Mouse (Mus musculus) cerebellum, adult 2 months (tissue): ENCODE data around the gene Vegfa. TPM values are rescaled to one million over a fixed set of nuclear protein-coding genes. Genes with fewer than 3 reads are reported as not detected.

Experiments
- DNase-seq, 2 experiments: peaks; one replicate each; pipeline ENCODE4 v3.0.0; 2021
- H3K27ac ChIP-seq: fragments of 200-500 bp; 2 replicates; pipeline ENCODE4 v1.5.1; 2012; ENCODE audit warnings: low read length, control low read depth, inconsistent platforms; ENCODE audit not compliant: insufficient read depth
- H3K27me3 ChIP-seq: fragments of 200-500 bp; 2 replicates; pipeline ENCODE4 v1.6.1; 2012; ENCODE audit warnings: inconsistent platforms, mild to moderate bottlenecking, low read length, moderate library complexity; ENCODE audit not compliant: control insufficient read depth, insufficient read depth
- H3K4me1 ChIP-seq: fragments of 200-500 bp; 2 replicates; pipeline ENCODE4 v1.6.1; 2011; ENCODE audit warnings: low read length; ENCODE audit not compliant: control insufficient read depth, insufficient read depth
- H3K4me3 ChIP-seq: fragments of 200-500 bp; replicated peaks from 2 replicates; pipeline ENCODE3; 2011; ENCODE audit warnings: mild to moderate bottlenecking, low read depth, low read length, control low read depth; ENCODE audit not compliant: insufficient read depth
- CTCF ChIP-seq: fragments of 200-500 bp; IDR thresholded peaks from 2 replicates; pipeline ENCODE4 v1.5.1; 2011; ENCODE audit warnings: low read depth, mild to moderate bottlenecking, control low read depth, low read length, moderate library complexity, borderline replicate concordance; ENCODE audit not compliant: insufficient read depth
- POLR2A ChIP-seq: fragments of 200-500 bp; IDR thresholded peaks from 2 replicates; pipeline ENCODE4 v1.6.1; 2011; ENCODE audit warnings: low read length, control low read depth, borderline replicate concordance; ENCODE audit not compliant: insufficient read depth
- WGBS: fragments of 180-500 bp; shearing (Covaris S2); methylation state at CpG from one replicate; pipeline ENCODE4 v1.1.7; 2018; 5-methylcytosine and 5-hydroxymethylcytosine counted together
- polyA plus RNA-seq: library from polyadenylated mRNA; depleted of rRNA; stranded (reverse); fragments of >200 nt; gene quantifications from 2 replicates; pipeline ENCODE4 v1.2.3, GENCODE M21; 2012; rRNA removed

The Vegfa gene
- 195 and 196 TPM in 2 replicates for polyA plus RNA-seq

GRCm38 (mm10) chr17:46032257-46032991 is at the start of gene Vegfa:
Vegfa (minus strand) TSS chr17:46032369.
- DNase-seq: peak; percentile 92 to 93
- H3K27me3 ChIP-seq: no peaks in the 10 kb centered on the region
- H3K27ac ChIP-seq: peak within 1 kb of the TSS; percentile 83
- TF ChIP-seq CTCF (peak; percentile 98), POLR2A (peak; percentile 100)
- under 1% methylated on average over 40 of the region's 40 CpGs for WGBS
- H3K4me3 ChIP-seq: peak within 1 kb of the TSS; percentile 83
- H3K4me1 ChIP-seq: peaks cover 15% of the 10 kb centered on the region

GRCm38 (mm10) chr17:46081657-46082056 is 49.5 kb upstream of the Vegfa start:
- no peaks in the 10 kb centered on the region for H3K4me1 ChIP-seq
- DNase-seq: no peak
- no peak overlapping the region for H3K4me3 ChIP-seq
- WGBS: 28% methylated on average over 7 of the region's 7 CpGs
- no peaks in the 10 kb centered on the region for H3K27me3 ChIP-seq
- no peak overlapping the region for H3K27ac ChIP-seq
- no peak for TF ChIP-seq CTCF
- no peak for TF ChIP-seq POLR2A

- Histone ChIP-seq H3K4me1 (no peaks in the 10 kb centered on the region), H3K4me3 (no peak overlapping the region), H3K27ac (no peak overlapping the region), H3K27me3 (no peaks in the 10 kb centered on the region)
- no peak for DNase-seq
- WGBS: 68% methylated on average over 5 of the region's 5 CpGs
- TF ChIP-seq POLR2A (no peak), CTCF (no peak)
These were observed 48.9 kb upstream of the Vegfa start for GRCm38 (mm10) chr17:46081042-46081441.

GRCm38 (mm10) chr17:46080388-46080787 is 48.2 kb upstream of the Vegfa start:
- WGBS: 77% methylated on average over 7 of the region's 7 CpGs
- no peak for DNase-seq
- H3K27me3 ChIP-seq: no peaks in the 10 kb centered on the region
- H3K4me1 ChIP-seq: no peaks in the 10 kb centered on the region
- TF ChIP-seq CTCF (no peak), POLR2A (no peak)
- no peak overlapping the region for H3K4me3 ChIP-seq
- no peak overlapping the region for H3K27ac ChIP-seq

GRCm38 (mm10) chr17:46079037-46079436 is 46.9 kb upstream of the Vegfa start:
- WGBS: 73% methylated on average over 2 of the region's 2 CpGs
- H3K27me3 ChIP-seq: no peaks in the 10 kb centered on the region
- no peak for TF ChIP-seq POLR2A
- TF ChIP-seq CTCF: no peak

GRCm38 (mm10) chr17:46077921-46078534 is 45.9 kb upstream of the Vegfa start:
- H3K4me3 ChIP-seq: no peak overlapping the region
- H3K27me3 ChIP-seq: no peaks in the 10 kb centered on the region
- DNase-seq: no peak
- TF ChIP-seq CTCF (no peak), POLR2A (no peak)
- no peaks in the 10 kb centered on the region for H3K4me1 ChIP-seq
- no peak overlapping the region for H3K27ac ChIP-seq
- 90% methylated on average over 12 of the region's 12 CpGs for WGBS

More at GRCm38 (mm10) chr17:46079037-46079436, 46.9 kb upstream of the Vegfa start:
- Histone ChIP-seq H3K27ac (no peak overlapping the region), H3K4me1 (no peaks in the 10 kb centered on the region), H3K4me3 (no peak overlapping the region)
- DNase-seq: no peak

- WGBS: 67% methylated on average over 1 of the region's 1 CpGs
- Histone ChIP-seq H3K27ac (no peak overlapping the region), H3K4me1 (no peaks in the 10 kb centered on the region)
These were observed 44.0 kb upstream of the Vegfa start for GRCm38 (mm10) chr17:46076260-46076551.

More at GRCm38 (mm10) chr17:46076260-46076551, 44.0 kb upstream of the Vegfa start:
- Histone ChIP-seq H3K27me3 (no peaks in the 10 kb centered on the region), H3K4me3 (no peak overlapping the region)
- TF ChIP-seq POLR2A (no peak), CTCF (no peak)
- DNase-seq: no peak
